Comparison of ENCODE assay signal across 12 mouse cellular contexts in genomic region chr19:32179514-32179913, GRCm38 (mm10).
A peak's percentile ranks its signal among the peaks of the same experiment; 100 is the strongest.
DNase-seq lines count a peak whose midpoint lies in the region; ATAC-seq and TF ChIP-seq lines count a peak whose summit lies in the region.
"Had no signal": no experiment of that assay in that cellular context is flagged by ENCODE, and none has a peak within 500 bp of the region (broad histone marks: within the 10 kb centered on the region; RNA-seq: fewer than 3 reads in every experiment).

No protein-coding gene starts in this region.

- ATAC-seq in heart, embryonic 15.5 days (replicated peaks; ENCODE audit: insufficient number of reproducible peaks, insufficient read depth, low FRiP score, low read depth), result 0 out of 2 replicates have a peak, but pooled peaks have one; percentile 40
- peak; percentile 10; the same call in 1 of the 2 replicates for ATAC-seq in megakaryocyte, adult 5-6 weeks (ENCODE audit: poor library complexity, severe bottlenecking)

- DNase-seq in gastrocnemius, adult 2 months, result no peak
- DNase-seq in gastrocnemius, postnatal 14 days, result no peak
- DNase-seq in left cerebral cortex, adult 2 months (ENCODE audit: extremely low spot score in 1 of 2, low spot score in 2 of 2), result no peak
- DNase-seq in left cerebral cortex, adult 9 months (ENCODE audit: low spot score in 2 of 2), result no peak
- DNase-seq in thymus, postnatal 36 days, result no peak
- no peak for DNase-seq in hindbrain, embryonic 10.5 days (ENCODE audit: low spot score)
- DNase-seq: adrenal gland, postnatal 25 days; cerebellum, adult 8-10 months; thymus, postnatal 4 days had no signal

- peak overlapping the region; percentile 49 for H3K4me3 ChIP-seq in gastrocnemius, adult 2 months
- no peak overlapping the region for H3K4me3 ChIP-seq in left cerebral cortex, adult 2 months
- H3K4me3 ChIP-seq in heart, embryonic 15.5 days, result no peak overlapping the region
- no peak overlapping the region for H3K4me3 ChIP-seq in hindbrain, embryonic 10.5 days
- H3K4me3 ChIP-seq: limb, embryonic 12.5 days had no signal

- no peaks in the 10 kb centered on the region for H3K27me3 ChIP-seq in heart, embryonic 15.5 days
- no peaks in the 10 kb centered on the region for H3K27me3 ChIP-seq in hindbrain, embryonic 10.5 days (ENCODE audit: insufficient read depth, poor library complexity, severe bottlenecking)
- H3K27me3 ChIP-seq: limb, embryonic 12.5 days had no signal

- peak overlapping the region; percentile 10 for H3K9ac ChIP-seq in heart, embryonic 15.5 days
- H3K9ac ChIP-seq: limb, embryonic 12.5 days had no signal

- TF ChIP-seq CTCF in gastrocnemius, adult 2 months (IDR thresholded peaks at IDR 0.05), result no peak
- TF ChIP-seq CTCF in left cerebral cortex, adult 2 months (IDR thresholded peaks at IDR 0.05), result no peak

- H3K36me3 ChIP-seq in heart, embryonic 15.5 days, result no peaks in the 10 kb centered on the region
- no peaks in the 10 kb centered on the region for H3K36me3 ChIP-seq in hindbrain, embryonic 10.5 days
- H3K36me3 ChIP-seq: limb, embryonic 12.5 days had no signal

- peaks cover 61% of the 10 kb centered on the region for H3K4me1 ChIP-seq in heart, embryonic 15.5 days (replicated peaks)
- no peaks in the 10 kb centered on the region for H3K4me1 ChIP-seq in hindbrain, embryonic 10.5 days (replicated peaks)
- H3K4me1 ChIP-seq: limb, embryonic 12.5 days had no signal

- WGBS in heart, embryonic 15.5 days, result 18% methylated on average over 4 of the region's 4 CpGs
- WGBS in hindbrain, embryonic 10.5 days, result 69% methylated on average over 4 of the region's 4 CpGs

- no peaks in the 10 kb centered on the region for H3K9me3 ChIP-seq in heart, embryonic 15.5 days (replicated peaks)
- H3K9me3 ChIP-seq in hindbrain, embryonic 10.5 days, result no peaks in the 10 kb centered on the region
- H3K9me3 ChIP-seq: limb, embryonic 12.5 days had no signal

- H3K27ac ChIP-seq in gastrocnemius, adult 2 months, result peak overlapping the region; percentile 91
- peak overlapping the region; percentile 48 for H3K27ac ChIP-seq in left cerebral cortex, adult 2 months
- peak overlapping the region; percentile 94 for H3K27ac ChIP-seq in heart, embryonic 15.5 days
- no peak overlapping the region for H3K27ac ChIP-seq in hindbrain, embryonic 10.5 days
- H3K27ac ChIP-seq: limb, embryonic 12.5 days had no signal

- intact Hi-C loops in gastrocnemius, adult 2 months (cut with DNase I), result no loop called here
- intact Hi-C loops in gastrocnemius, postnatal 14 days (cut with DNase I; ENCODE audit: low total_unique reads), result no loop called here
- intact Hi-C loops in left cerebral cortex, adult 2 months (cut with DNase I), result no loop called here

- H3K4me2 ChIP-seq in heart, embryonic 15.5 days, result peak overlapping the region; percentile 40
- H3K4me2 ChIP-seq: limb, embryonic 12.5 days had no signal
